Mouse (Mus musculus) thymus, postnatal 0 days (tissue): ENCODE measurements around the gene Scel. TPM values are rescaled to one million over a fixed set of nuclear protein-coding genes. Genes with fewer than 3 reads are reported as not detected.

Source experiments
- DNase-seq: peaks from one replicate; pipeline ENCODE4 v3.0.0-alpha.2; 2015; ENCODE audit warnings: low spot score
- microRNA-seq: library from miRNA; unstranded; fragments of <30 nt; microRNA quantifications from one replicate; pipeline ENCODE4, GENCODE M21; 2016; ENCODE audit warnings: borderline number of aligned reads
- polyA plus RNA-seq: library from polyadenylated mRNA; unstranded; fragments of >200 nt; fragmentation: Nextera tagmentation; extraction: Ambion mirVana; gene quantifications from 2 replicates; pipeline ENCODE4 v1.2.1, GENCODE M21; 2015

Scel gene
- polyA plus RNA-seq, 1 experiment from 2014 or later = 0.60 TPM

- DNase-seq = peak; percentile 87
Measured at GRCm38 (mm10) chr14:103650413-103651101, 137.4 kb downstream of the Scel start.

- no peak for DNase-seq
Measured at GRCm38 (mm10) chr14:103651106-103651505, 138.0 kb downstream of the Scel start.

GRCm38 (mm10) chr14:103651562-103651961, 138.4 kb downstream of the Scel start:
- peak; percentile 30 for DNase-seq

- no peak for DNase-seq
Measured at GRCm38 (mm10) chr14:103652524-103652923, 139.4 kb downstream of the Scel start.

GRCm38 (mm10) chr14:103653800-103654199, 140.7 kb downstream of the Scel start:
- DNase-seq = peak; percentile 40

GRCm38 (mm10) chr14:103655448-103655847, 142.3 kb downstream of the Scel start:
- no peak for DNase-seq

GRCm38 (mm10) chr14:103657876-103658275, 144.7 kb downstream of the Scel start:
- no peak for DNase-seq

Small RNA genes lying within 50 kb of the gene (microRNA-seq; reads per million reads assigned to microRNA genes)
- gene Gm22877 = not detected

Other genes with a start within 250 kb of the Scel start
- gene Mycbp2, start 166.5 kb upstream of the Scel start, polyA plus RNA-seq = 21.0 and 26.7 TPM in 2 replicates
- gene Slain1, start 136.9 kb downstream of the Scel start, polyA plus RNA-seq = 12.5 and 15.6 TPM in 2 replicates